Mouse (Mus musculus) ovary, adult 18-20 months (tissue): ENCODE results near the gene Aadacl3.

Source experiments
- DNase-seq: peaks from one replicate; pipeline ENCODE4 v3.0.0; 2022; ENCODE audit warnings: low spot score, mixed read lengths

The Aadacl3 gene

GRCm38 (mm10) chr4:144463656-144464055 is at the start of gene Aadacl3:
Gene Aadacl3, minus strand, starts transcription at chr4:144463756.
- no peak for DNase-seq

- DNase-seq: no peak
Measured at GRCm38 (mm10) chr4:144506518-144506917, 43.0 kb upstream of the Aadacl3 start.

- no peak for DNase-seq
Measured at GRCm38 (mm10) chr4:144493331-144493730, 29.8 kb upstream of the Aadacl3 start.

GRCm38 (mm10) chr4:144468091-144468490 is 4.5 kb upstream of the Aadacl3 start:
- no peak for DNase-seq

- no peak for DNase-seq
Measured at GRCm38 (mm10) chr4:144465206-144465605, 1.6 kb upstream of the Aadacl3 start.

- no peak for DNase-seq
Measured at GRCm38 (mm10) chr4:144453217-144453616, 10.3 kb downstream of the Aadacl3 start, which contains the start of gene Gm9944. Gene Gm9944, minus strand, starts transcription at chr4:144453317.

- DNase-seq: no peak
Measured at GRCm38 (mm10) chr4:144448546-144448945, 15.0 kb downstream of the Aadacl3 start.

GRCm38 (mm10) chr4:144441582-144441981 is 22.0 kb downstream of the Aadacl3 start:
- no peak for DNase-seq

GRCm38 (mm10) chr4:144441095-144441494 is 22.5 kb downstream of the Aadacl3 start:
- DNase-seq: no peak

GRCm38 (mm10) chr4:144438672-144439071 is 24.9 kb downstream of the Aadacl3 start, which contains the start of gene 1700012P22Rik:
Gene 1700012P22Rik, minus strand, starts transcription at chr4:144438772.
- DNase-seq: no peak

- no peak for DNase-seq
Measured at GRCm38 (mm10) chr4:144433216-144433615, 30.3 kb downstream of the Aadacl3 start.

- no peak for DNase-seq
Measured at GRCm38 (mm10) chr4:144430723-144431122, 32.8 kb downstream of the Aadacl3 start.

- no peak for DNase-seq
Measured at GRCm38 (mm10) chr4:144428868-144429267, 34.7 kb downstream of the Aadacl3 start.

- no peak for DNase-seq
Measured at GRCm38 (mm10) chr4:144424590-144424989, 39.0 kb downstream of the Aadacl3 start.

- DNase-seq: no peak
Measured at GRCm38 (mm10) chr4:144420644-144421043, 42.9 kb downstream of the Aadacl3 start.

- no peak for DNase-seq
Measured at GRCm38 (mm10) chr4:144408290-144408689, 55.3 kb downstream of the Aadacl3 start, which contains the start of gene Pramef12. Gene Pramef12, minus strand, starts transcription at chr4:144408464.

GRCm38 (mm10) chr4:144406261-144406660 is 57.3 kb downstream of the Aadacl3 start:
- DNase-seq: no peak

- DNase-seq: peak; percentile 24
Measured at GRCm38 (mm10) chr4:144404456-144405086, 59.0 kb downstream of the Aadacl3 start.
